Mouse (Mus musculus): ENCODE measurements around the gene Strbp.

The Strbp gene

DNA sequence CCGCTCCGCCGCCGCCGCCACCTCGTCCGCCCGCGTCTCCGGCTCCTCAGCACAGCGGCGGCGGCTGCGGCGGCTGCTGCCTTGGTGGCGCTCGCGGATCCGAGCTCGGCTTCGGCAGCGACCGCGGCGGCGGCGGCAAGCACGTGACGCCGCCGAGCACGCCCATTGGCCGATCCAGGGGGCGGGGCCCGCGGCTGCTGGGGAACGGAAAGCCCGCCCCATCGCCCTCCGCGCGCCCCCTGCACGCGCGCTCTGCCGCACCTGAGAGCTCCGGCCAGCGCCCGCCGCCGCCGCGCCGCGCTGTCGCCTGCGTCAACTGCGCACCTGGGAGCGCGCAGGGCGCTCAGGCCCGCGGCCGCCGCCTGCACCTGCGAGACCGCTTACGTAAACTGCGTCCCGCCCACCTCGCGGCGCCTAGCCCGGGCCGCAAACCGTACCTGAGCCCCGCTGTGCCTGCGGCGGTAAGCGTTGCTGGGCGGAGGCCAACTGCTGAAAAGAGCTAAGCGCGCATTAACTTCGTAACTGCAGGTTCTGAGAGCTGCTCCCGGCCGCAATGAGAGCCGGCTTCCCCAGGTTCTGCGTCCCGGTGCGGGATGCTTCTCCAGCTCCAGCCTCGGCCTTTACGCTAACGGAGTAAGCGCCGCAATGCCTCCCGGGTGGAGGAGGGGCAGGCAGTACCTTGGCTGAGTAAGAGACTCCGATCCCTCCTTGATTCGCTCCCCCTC, at the start of gene Strbp:
Strbp (minus strand) TSS at position 630 of the 725 bp plus-strand sequence.
- peak; percentile 95 to 98 for DNase-seq

DNA sequence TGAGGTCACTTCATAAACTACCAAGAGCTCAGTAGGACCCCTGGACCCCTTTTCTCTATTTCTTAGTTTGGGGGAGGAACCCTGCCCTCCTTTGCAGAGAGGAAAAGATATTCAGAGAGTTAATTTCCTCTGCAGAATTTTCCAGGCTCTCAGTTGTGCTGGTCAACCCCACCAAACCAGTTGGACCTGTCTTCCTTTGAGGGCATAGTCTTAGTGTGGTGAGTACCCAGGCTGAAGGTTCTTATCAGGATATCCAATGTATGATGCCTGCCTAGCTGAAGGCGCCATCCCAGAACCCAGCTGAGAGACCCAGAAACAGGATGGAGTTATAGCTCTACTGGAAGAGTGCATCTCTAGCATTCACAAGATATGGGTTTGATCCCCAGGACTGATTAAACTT, 47.5 kb upstream of the Strbp start:
- DNase-seq, result no peak

DNA sequence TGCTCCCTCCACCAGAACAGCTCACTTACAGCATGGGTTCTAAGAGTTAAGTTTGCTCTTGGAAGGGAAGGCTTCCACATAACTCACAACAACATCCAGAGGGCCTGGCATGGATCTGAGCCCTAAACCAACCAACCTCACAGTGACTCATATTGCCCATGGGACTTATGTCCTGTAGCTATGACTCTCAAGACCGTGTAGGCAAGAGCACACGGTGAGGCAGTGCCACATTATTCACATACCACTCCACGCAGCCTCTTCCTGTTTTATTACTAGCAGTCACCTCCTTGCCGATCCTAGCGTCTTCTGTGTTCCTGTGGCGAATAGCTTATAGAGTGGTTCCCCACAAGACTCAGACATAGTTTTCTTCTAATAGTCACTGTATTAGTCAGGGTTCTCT, 45.7 kb upstream of the Strbp start:
- DNase-seq, result no peak

DNA sequence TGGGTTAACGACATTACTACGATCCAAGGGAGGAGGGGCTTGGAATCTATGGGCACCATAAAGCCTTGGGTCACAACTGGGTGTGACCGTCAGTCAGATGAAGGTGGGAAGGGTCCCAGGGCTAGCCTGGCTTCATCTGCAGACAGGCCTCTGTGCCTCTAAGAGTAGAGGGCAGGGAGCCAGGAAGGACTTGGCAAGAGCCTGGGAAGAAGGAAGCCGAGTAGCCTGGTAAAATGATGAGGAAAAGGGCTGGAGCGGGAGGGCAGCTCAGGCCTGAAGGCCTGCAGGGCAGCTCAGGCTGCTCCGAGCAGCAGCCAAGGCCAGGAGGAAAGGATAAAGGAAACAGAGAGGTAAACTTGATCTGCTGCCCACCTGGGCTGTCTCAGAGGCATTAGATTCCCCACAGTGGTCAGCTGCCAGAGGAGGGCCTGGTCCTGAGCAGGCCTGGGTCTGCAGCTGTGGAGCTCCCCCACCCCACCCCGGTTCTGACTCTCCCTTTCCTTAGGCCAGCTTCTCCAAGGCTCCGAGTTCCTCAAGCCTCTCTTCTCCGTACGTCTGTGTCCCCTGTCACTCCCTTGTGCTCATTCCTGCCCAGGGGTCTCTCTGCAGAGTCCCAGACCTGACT, 44.9 kb upstream of the Strbp start:
- DNase-seq, result peak; percentile 49 to 53

DNA sequence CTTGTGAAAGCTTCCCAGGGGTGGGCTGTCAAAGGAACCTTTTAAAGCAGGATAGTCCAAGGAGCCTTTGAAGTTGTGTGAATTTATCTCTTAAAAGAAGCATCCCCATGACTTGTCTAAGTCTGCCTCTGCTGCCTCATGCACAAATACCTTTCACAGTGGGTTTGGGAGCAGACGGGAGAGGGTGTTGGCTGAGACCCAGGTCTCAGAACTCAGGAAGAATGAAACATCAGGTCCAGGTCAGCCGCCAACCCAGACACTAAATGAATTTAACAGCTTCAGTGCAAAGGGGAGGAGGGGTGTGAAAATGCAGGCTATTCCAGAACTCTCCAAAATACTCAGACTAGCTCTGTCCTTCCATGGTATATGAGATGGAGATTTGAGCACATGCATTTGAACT, 44.2 kb upstream of the Strbp start:
- DNase-seq, result no peak

DNA sequence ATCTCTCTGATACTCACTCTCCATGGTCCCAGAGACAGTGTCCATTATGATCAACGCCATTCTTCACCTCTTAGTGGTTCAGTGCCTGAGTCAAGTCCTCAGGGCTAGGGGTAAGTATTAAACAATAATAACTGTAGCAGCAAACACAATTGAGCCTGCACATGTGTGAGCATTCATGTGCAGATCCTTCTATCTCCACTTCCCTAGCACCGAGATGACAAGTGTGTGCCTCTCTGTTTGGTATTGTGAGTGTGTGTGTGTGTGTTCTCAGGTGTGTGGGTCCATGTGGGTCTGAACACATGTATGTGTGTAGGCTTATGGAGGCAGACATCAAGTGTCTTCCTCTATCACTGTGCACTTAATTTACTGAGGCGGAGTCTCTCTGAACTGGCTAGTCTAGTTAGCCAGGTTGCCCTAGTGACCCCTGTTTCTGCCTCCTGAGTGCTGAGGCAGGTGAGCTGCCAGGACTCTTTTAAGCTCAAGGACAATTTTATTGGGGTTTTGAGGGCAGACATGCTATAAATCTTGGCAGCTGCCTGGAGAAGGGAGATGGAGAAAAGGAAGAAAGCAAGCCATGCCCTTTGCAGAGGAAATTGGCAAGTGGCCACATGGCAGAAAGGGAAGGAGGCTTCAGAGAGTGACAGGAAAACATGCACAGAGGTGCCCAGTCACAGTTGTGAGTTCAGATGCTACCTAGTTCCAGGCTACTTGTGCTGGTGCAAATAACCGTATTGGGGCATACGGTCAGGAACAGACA, 42.8 kb upstream of the Strbp start:
- DNase-seq, result no peak

DNA sequence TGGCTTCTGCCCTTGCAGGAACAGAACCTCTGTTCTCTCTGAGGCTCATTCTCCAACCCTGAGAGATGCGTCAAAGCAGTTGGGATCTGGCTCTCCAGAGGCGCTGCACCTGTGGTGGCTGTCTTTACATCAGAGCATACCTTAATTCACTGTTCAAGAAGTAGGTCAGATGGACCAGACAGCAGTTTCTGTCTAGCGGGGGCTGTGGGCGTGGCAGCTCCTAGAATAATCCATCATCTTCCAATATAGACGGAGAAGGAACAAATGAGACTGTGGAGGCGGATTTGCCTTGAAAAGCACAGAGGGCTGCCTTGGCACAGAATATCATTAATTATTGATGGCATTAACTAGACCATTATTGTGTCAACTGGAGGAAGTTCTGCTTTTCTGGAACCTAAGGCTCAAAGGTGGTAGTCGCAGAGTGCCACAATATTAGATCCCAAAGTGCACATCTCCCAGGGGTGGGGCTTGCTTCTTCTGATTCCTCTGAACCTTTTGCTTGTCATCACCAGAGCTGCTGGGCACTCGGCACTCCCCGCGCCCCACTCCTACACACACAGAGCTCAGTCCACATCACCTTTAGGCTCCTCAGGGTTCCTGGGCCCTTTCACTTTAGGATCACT, 41.2 kb upstream of the Strbp start:
- no peak for DNase-seq

DNA sequence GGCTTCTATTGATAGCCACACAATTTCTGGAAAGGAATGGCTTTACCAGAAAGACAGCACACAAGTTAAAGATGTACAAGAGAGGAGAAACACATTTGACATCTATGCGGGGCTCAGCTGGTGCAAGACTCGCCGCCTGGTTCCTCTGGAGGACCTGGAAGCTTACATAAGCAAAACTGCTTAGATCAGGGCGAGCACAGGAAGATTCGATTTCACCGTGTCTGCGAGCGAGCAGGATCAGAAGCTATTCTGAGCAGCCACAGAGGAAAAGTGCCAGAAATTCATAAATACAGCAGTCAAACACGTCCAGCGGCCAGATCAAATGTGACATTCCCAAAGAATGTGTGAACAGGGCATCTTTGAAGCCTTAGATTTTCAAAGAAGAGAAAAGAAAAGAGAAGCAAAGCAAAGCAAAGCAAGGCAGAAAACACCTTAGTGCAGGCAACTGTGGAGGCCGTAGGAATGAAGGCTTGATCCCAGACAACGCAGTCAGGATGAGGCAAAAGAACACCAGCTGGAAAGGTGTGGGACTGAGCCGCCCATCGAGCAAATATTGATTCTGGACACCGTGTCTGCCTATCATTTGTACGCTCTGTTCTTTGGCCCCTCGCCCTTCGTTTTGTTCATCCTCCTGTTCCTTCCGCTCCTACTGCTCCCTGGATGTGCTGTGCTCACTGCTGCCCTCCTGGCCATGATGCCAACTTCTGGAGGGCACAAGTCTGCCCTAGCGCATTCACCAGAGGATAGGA, 38.3 kb upstream of the Strbp start:
- no peak for DNase-seq

DNA sequence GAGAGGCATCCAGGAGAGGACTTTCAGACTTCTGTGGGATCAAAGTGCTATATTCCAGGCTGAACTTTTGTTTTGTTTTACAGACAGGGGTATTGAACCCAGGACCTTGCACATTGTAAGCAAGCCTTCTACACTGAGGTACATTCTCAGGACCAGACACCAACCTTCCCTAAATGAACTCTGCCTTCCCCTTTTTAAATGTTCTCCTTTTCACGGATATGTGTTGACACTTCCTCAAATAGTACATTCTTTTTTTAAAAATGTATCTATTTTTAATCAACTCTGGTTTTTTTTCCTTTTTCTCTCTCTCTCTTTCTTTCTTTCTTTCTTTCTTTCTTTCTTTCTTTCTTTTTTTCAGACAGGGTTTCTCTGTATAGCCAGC, 32.1 kb upstream of the Strbp start:
- no peak for DNase-seq

DNA sequence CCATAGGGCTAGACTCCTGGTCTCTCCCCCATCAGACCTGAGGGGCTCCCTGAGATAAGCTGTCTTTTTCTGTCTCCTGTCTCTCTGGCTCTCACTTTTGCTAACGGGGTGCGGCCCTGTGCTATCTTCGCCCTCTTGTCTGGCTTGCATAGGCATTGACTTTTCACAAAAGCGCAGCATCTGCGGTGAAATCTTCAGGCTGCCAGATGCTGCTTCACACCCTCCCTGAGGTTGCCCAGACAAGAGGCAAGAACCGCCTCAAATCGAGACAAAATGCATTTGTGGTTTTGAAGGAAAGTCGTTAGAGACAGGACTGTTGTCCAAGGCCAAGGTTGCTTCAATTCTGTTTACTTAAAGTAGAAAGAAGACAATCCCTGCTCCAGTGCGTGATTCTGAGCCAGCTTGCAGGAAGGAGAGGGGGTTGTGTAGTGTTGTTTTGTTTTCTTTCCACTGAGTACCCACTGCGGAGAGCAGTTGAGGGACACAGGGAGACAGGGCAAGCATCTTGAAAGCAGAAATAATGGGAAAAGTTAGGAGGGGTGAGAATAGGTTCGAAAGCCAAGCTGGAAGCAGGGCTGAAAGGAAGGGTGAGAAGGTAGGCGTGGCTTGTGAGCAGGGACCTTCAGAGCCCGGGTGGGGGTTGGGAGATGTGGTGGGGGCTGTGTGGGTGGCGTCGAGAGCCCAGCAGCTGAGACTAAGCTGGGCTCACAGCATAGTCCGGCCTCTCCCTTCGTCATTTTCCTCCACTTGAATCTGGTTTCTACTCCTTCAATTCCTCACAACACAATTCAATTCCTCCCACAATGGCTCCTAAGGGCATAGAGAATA, 31.5 kb upstream of the Strbp start:
- peak; percentile 36 to 61 for DNase-seq

DNA sequence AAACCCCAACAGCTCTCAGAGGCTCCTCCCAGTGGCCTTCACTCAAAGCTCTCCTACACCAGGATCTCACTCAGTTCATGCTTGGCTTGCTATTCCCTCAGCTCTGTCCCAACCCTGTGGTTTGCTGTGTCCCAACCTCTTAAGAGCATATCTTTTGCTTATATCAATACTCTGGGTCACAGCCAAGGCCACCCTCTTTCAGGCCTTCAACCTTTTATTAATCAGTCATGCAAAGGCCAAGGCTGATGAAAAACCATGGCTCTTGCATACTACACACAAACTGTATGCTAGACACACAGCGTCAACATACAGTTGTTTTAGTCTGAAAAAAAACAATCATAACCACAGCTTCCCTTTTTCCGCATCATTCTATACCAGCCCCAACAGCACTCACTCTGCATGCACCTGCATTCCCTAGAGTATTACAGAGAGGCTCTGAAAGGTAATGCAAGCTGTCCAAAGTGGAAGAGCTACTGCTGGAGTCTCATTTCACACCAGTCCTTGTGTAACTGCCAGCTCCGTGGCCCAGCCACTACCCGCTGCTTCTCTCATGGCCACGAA, 27.7 kb upstream of the Strbp start:
- DNase-seq, result no peak

DNA sequence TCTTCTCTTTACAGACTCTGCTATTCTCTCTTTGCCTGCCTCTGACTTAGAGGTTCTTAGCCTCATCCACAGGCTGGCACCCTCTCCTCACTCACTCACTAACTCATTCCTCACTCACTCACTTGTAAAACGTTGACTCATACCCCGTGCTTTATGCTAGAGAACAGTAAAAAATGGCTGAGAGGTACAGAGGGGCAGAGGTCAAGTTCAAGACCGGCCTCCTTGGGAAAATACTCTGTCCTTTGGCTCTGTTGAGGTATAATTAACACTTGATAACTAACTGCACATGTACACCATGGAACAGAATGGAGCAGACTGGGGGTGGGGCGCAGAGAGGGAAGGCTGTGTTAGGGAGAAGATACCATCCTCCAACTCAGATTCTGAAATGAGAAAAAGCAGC, 20.6 kb upstream of the Strbp start:
- peak; percentile 20 to 48 for DNase-seq

DNA sequence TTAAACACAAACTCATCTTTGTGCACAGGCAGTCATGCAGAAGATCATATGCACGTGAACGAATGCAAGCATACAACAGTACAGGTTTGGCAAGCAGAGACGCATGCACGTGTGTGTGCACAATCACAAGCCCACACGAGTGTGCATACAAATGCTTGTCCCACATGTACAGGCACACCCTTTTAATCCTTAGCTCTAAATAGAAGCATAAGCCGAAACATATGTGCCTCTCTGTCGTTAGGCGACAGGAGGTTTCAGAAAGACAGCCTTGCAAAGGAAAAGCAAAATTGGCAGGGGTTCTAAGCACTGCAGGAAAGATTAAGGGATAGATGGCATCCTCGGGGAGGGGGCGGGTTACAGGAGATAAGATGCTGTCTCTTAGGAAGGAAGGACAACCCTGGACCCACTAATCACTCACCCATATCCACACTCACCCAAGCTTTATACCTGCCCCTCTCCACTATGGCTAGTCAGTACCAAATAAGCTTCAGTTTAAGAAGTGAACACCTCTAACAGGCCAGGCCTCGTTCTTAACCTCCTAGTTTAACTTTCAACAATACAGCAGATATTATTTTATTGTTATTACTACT, 19.9 kb upstream of the Strbp start:
- no peak for DNase-seq

DNA sequence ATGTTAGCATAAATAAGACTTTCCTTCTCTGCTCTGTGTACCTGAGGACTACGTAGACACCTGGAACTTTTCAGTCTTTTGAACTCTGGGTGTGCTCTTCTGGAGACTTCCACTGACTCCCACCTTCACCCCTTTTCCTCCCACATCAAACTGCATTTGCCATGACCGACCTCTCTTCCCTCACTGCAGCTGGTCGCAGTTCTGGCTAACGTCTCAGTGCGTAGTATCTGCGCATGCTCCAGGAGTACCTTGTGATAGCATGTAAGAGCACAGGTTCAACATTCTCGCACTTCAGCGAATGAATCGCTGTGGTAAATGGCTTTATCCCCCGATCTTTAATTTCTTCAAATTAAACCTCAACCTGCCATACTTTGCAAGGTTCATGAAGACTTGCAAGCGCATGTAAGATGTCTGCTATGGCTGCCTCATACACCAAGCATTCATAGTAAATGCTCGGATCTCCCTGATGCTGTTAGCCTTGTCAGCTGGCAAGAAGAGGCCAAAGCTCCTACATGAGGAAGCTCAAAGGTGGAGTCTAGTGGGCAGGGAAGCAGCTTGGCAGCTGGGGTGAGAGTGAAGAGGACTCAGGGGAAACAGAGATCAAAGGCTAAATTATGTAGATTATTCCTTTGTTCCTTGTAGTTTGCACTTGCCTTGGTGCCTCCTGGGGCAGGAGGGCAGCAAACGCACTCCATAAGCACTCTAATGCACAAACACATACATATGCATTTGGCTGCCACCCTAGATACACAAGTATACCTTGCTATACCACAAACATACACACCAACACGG, 19.2 kb upstream of the Strbp start:
- peak in 1 of 2 experiments; percentile 12 for DNase-seq

DNA sequence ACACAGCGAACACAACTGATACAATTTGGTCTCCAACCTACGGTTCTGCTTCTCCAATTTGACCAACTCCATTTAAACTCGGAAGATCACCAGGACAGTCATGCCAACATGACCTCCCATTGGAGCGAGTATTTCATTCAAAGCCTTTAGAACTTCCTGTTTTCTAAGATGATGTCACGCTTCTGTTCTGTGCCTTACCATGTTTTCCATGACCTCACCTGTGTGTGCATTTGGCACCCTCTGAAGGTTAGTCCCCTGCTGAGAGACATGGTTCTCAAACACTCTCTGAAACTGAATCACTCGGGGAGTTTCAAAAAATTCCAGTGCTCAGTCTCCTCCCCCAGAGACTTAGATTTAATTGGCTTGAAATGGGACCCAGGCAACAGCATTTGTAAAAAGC, 12.6 kb upstream of the Strbp start:
- DNase-seq, result no peak

DNA sequence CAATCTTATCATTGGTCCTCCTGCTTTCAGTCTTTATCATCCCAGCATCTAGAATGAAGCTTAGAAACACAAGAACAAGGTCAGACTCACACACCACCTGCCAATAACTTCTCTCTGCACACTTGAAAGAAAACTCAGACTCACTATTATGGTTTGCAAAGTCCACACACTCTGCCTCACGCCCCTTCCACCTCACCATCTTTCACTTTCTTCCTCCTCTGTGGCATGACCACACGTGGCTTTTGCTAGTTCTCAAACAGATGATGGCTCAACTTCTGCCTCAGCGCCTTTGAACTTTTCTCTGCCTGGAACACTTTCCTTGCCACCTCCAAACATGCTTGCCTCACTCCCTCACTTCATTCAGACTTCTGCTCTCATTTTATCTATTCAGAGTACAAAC, 11.7 kb upstream of the Strbp start:
- DNase-seq, result no peak

DNA sequence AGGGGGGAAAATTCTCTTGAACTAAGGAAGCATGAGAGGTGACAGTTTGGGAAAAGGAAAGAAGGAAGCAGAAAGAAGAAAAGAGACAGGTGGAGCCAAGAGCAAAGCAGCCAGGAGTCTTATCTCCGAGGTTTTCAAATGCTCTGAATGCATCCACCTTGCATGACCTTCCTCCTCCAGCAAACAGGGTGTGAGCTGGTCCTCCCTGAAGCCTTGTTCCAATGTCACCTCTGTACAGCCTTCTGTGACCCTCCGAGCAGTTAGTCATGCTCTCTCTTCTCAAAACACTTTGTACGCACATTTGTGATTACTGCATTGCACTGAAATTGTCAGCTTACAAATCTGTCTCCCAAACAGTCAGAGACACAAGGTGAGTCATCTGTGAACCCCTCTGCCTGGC, 9.4 kb upstream of the Strbp start:
- no peak for DNase-seq

DNA sequence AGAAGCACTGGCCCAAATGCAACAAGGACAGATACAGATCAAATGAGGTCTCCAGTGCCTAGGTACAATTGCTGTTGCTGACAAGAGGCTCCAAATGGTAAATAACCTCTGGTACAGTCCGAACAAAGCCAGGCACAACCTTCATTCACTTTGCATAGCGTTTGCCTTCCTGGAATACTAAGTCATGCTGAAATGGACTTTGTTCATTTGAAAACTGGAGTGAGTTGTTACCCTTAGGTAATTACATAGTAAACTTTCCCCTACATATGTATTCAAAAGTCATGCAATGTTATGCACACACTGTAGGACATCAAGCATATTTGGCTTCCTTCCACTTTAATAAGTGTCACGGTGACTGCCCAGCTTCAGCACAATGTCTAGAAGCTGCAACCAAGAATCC, 5.2 kb upstream of the Strbp start:
- no peak for DNase-seq

DNA sequence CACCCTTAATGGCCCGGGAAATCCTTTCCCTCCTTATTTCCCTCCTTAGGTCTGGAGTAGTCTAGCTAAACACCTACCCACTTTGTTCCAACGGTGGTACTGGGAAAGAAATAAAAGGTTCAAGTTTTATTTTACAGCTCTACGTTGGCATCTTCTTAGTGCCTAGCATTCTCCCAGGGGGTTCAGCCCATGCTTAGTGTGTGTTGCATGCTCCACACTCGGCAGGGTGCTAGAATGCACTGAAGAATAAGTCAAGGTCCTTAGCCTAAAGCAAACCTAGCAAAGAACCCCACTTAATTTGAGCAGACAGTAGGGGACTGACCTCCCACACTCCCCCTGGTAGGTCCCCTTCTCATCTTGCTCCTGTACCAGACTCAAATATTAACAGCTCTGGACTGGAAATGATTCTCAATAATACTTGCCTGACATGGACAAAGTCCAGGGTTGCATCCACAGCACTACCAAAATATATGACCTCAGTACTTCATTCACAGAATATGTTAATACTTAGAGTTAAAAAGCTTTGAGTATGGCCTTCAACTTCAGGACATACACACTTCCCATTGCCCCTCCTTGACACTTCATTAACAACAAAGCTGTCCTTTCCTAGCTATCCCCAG, 592 bp upstream of the Strbp start:
- peak; percentile 8 to 19 for DNase-seq

Data from kidney, postnatal 4 days (tissue).